Mouse (Mus musculus): ENCODE results near the gene Anks1. TPM values are rescaled to one million over a fixed set of nuclear protein-coding genes. Genes with fewer than 3 reads are reported as not detected.
A peak's percentile ranks its signal among the peaks of the same experiment; 100 is the strongest.

Gene Anks1
- polyA plus RNA-seq, 1 experiment from 2014 or later = 8.3 TPM

- H3K27me3 ChIP-seq (ENCODE audit: control insufficient read depth, insufficient read depth, low read length) = no peaks in the 10 kb centered on the region
- no peak overlapping the region for H3K4me2 ChIP-seq (replicated peaks; ENCODE audit: low read depth)
- 85% methylated on average over 7 of the region's 7 CpGs for whole genome bisulfite sequencing
- ATAC-seq (ENCODE audit: low FRiP score, low TSS enrichment) (no peak), DNase-seq (ENCODE audit: low spot score) (no peak)
- TF ChIP-seq CTCF (IDR thresholded peaks at IDR 0.05; ENCODE audit: low read depth) (no peak), EP300 (optimal IDR thresholded peaks at IDR 0.05) (no peak)
- H3K4me3 ChIP-seq (ENCODE audit: low read depth, low read length) = no peak overlapping the region
- no peaks in the 10 kb centered on the region for H3K36me3 ChIP-seq (ENCODE audit: control insufficient read depth, insufficient read depth, low read length)
- no peak overlapping the region for H3K9ac ChIP-seq (ENCODE audit: low read length)
- no peaks in the 10 kb centered on the region for H3K4me1 ChIP-seq (replicated peaks; ENCODE audit: control insufficient read depth, insufficient read depth)
- no peak overlapping the region for H3K27ac ChIP-seq (replicated peaks)
- no peaks in the 10 kb centered on the region for H3K9me3 ChIP-seq (ENCODE audit: control insufficient read depth, low read length)
Observed at GRCm38 (mm10) chr17:28081856-28082255, 172.8 kb downstream of the Anks1 start.

GRCm38 (mm10) chr17:28082863-28083262 lies 173.8 kb downstream of the Anks1 start:
- H3K27ac ChIP-seq (replicated peaks) = no peak overlapping the region

GRCm38 (mm10) chr17:28084395-28084905 lies 175.3 kb downstream of the Anks1 start:
- Histone ChIP-seq H3K9me3 (ENCODE audit: control insufficient read depth, low read length) (no peaks in the 10 kb centered on the region), H3K27me3 (ENCODE audit: control insufficient read depth, insufficient read depth, low read length) (no peaks in the 10 kb centered on the region), H3K4me1 (replicated peaks; ENCODE audit: control insufficient read depth, insufficient read depth) (no peaks in the 10 kb centered on the region), H3K4me3 (ENCODE audit: low read depth, low read length) (no peak overlapping the region), H3K4me2 (replicated peaks; ENCODE audit: low read depth) (0 out of 2 replicates have a peak overlapping the region, but pooled peaks have one; percentile 5), H3K9ac (ENCODE audit: low read length) (0 out of 2 replicates have a peak overlapping the region, but pooled peaks have one; percentile 18), H3K27ac (replicated peaks) (no peak overlapping the region), H3K36me3 (ENCODE audit: control insufficient read depth, insufficient read depth, low read length) (no peaks in the 10 kb centered on the region)
- TF ChIP-seq EP300 (optimal IDR thresholded peaks at IDR 0.05) (no peak), CTCF (IDR thresholded peaks at IDR 0.05; ENCODE audit: low read depth) (no peak)
- ATAC-seq (ENCODE audit: low FRiP score, low TSS enrichment) = no peak
- no peak for DNase-seq (ENCODE audit: low spot score)
- 15% methylated on average over 22 of the region's 22 CpGs for WGBS

More at GRCm38 (mm10) chr17:28082863-28083262, 173.8 kb downstream of the Anks1 start:
- H3K9ac ChIP-seq (ENCODE audit: low read length) = no peak overlapping the region
- H3K36me3 ChIP-seq (ENCODE audit: control insufficient read depth, insufficient read depth, low read length) = no peaks in the 10 kb centered on the region
- no peak overlapping the region for H3K4me2 ChIP-seq (replicated peaks; ENCODE audit: low read depth)
- no peak overlapping the region for H3K4me3 ChIP-seq (ENCODE audit: low read depth, low read length)
- no peaks in the 10 kb centered on the region for H3K9me3 ChIP-seq (ENCODE audit: control insufficient read depth, low read length)
- H3K27me3 ChIP-seq (ENCODE audit: control insufficient read depth, insufficient read depth, low read length) = no peaks in the 10 kb centered on the region
- DNase-seq (ENCODE audit: low spot score) (no peak), ATAC-seq (ENCODE audit: low FRiP score, low TSS enrichment) (no peak)
- WGBS = 49% methylated on average over 13 of the region's 13 CpGs
- TF ChIP-seq CTCF (IDR thresholded peaks at IDR 0.05; ENCODE audit: low read depth) (no peak), EP300 (optimal IDR thresholded peaks at IDR 0.05) (no peak)
- no peaks in the 10 kb centered on the region for H3K4me1 ChIP-seq (replicated peaks; ENCODE audit: control insufficient read depth, insufficient read depth)

- DNase-seq (ENCODE audit: low spot score) = peak; percentile 93
- no peaks in the 10 kb centered on the region for H3K27me3 ChIP-seq (ENCODE audit: control insufficient read depth, insufficient read depth, low read length)
- no peaks in the 10 kb centered on the region for H3K4me1 ChIP-seq (replicated peaks; ENCODE audit: control insufficient read depth, insufficient read depth)
- H3K9me3 ChIP-seq (ENCODE audit: control insufficient read depth, low read length) = no peaks in the 10 kb centered on the region
- WGBS = under 1% methylated on average over 16 of the region's 16 CpGs
- peak; percentile 79 for ATAC-seq (ENCODE audit: low FRiP score, low TSS enrichment)
- H3K4me3 ChIP-seq (ENCODE audit: low read depth, low read length) = no peak overlapping the region
- TF ChIP-seq EP300 (optimal IDR thresholded peaks at IDR 0.05) (no peak), CTCF (IDR thresholded peaks at IDR 0.05; ENCODE audit: low read depth) (peak; percentile 99)
- no peaks in the 10 kb centered on the region for H3K36me3 ChIP-seq (ENCODE audit: control insufficient read depth, insufficient read depth, low read length)
- no peak overlapping the region for H3K9ac ChIP-seq (ENCODE audit: low read length)
- no peak overlapping the region for H3K27ac ChIP-seq (replicated peaks)
- peak overlapping the region; percentile 31; the same call in 1 of the 2 replicates for H3K4me2 ChIP-seq (replicated peaks; ENCODE audit: low read depth)
Observed at GRCm38 (mm10) chr17:28084964-28085363, 175.9 kb downstream of the Anks1 start.

GRCm38 (mm10) chr17:28087430-28087829 lies 178.3 kb downstream of the Anks1 start:
- H3K4me3 ChIP-seq (ENCODE audit: low read depth, low read length) = no peak overlapping the region
- H3K4me1 ChIP-seq (replicated peaks; ENCODE audit: control insufficient read depth, insufficient read depth) = no peaks in the 10 kb centered on the region
- H3K27ac ChIP-seq (replicated peaks) = no peak overlapping the region
- no peaks in the 10 kb centered on the region for H3K9me3 ChIP-seq (ENCODE audit: control insufficient read depth, low read length)
- no peak for TF ChIP-seq EP300 (optimal IDR thresholded peaks at IDR 0.05)
- no peak for TF ChIP-seq CTCF (IDR thresholded peaks at IDR 0.05; ENCODE audit: low read depth)
- H3K9ac ChIP-seq (ENCODE audit: low read length) = no peak overlapping the region
- DNase-seq (ENCODE audit: low spot score) (no peak), ATAC-seq (ENCODE audit: low FRiP score, low TSS enrichment) (no peak)
- H3K27me3 ChIP-seq (ENCODE audit: control insufficient read depth, insufficient read depth, low read length) = no peaks in the 10 kb centered on the region
- H3K4me2 ChIP-seq (replicated peaks; ENCODE audit: low read depth) = no peak overlapping the region
- H3K36me3 ChIP-seq (ENCODE audit: control insufficient read depth, insufficient read depth, low read length) = no peaks in the 10 kb centered on the region
- 41% methylated on average over 5 of the region's 5 CpGs for WGBS

GRCm38 (mm10) chr17:28088718-28089117 lies 179.6 kb downstream of the Anks1 start:
- no peak for TF ChIP-seq CTCF (IDR thresholded peaks at IDR 0.05; ENCODE audit: low read depth)
- TF ChIP-seq EP300 (optimal IDR thresholded peaks at IDR 0.05) = no peak
- H3K9me3 ChIP-seq (ENCODE audit: control insufficient read depth, low read length) = no peaks in the 10 kb centered on the region
- no peak overlapping the region for H3K4me2 ChIP-seq (replicated peaks; ENCODE audit: low read depth)
- 84% methylated on average over 5 of the region's 6 CpGs for WGBS
- no peaks in the 10 kb centered on the region for H3K27me3 ChIP-seq (ENCODE audit: control insufficient read depth, insufficient read depth, low read length)
- H3K4me3 ChIP-seq (ENCODE audit: low read depth, low read length) = no peak overlapping the region
- no peak for ATAC-seq (ENCODE audit: low FRiP score, low TSS enrichment)
- no peaks in the 10 kb centered on the region for H3K4me1 ChIP-seq (replicated peaks; ENCODE audit: control insufficient read depth, insufficient read depth)
- H3K27ac ChIP-seq (replicated peaks) = no peak overlapping the region
- H3K36me3 ChIP-seq (ENCODE audit: control insufficient read depth, insufficient read depth, low read length) = no peaks in the 10 kb centered on the region
- no peak overlapping the region for H3K9ac ChIP-seq (ENCODE audit: low read length)
- DNase-seq (ENCODE audit: low spot score) = no peak
